Mouse (Mus musculus) activated CD4-positive, CD25-positive, alpha-beta regulatory T cell, adult 4 months (primary cell): ENCODE data around the gene Hemk1. TPM values are rescaled to one million over a fixed set of nuclear protein-coding genes. Genes with fewer than 3 reads are reported as not detected.

Experiments
- ATAC-seq: one replicate; pipeline ENCODE4 v1.8.0; 2017
- polyA plus RNA-seq, 2 experiments: library from polyadenylated mRNA; unstranded; fragments of 100-300 nt; shearing (Covaris generic); gene quantifications; one replicate each; pipeline ENCODE4 v1.2.1; 2017

Hemk1 gene
- polyA plus RNA-seq, 2 experiments from 2014 or later = 25.4 to 27.3 TPM

GRCm38 (mm10) chr9:107342201-107342709 lies 4.1 kb upstream of the Hemk1 start:
- no peak for ATAC-seq

GRCm38 (mm10) chr9:107340911-107341645 lies 2.9 kb upstream of the Hemk1 start:
- ATAC-seq = no peak

GRCm38 (mm10) chr9:107340267-107340859 lies 2.2 kb upstream of the Hemk1 start, which contains the start of gene 6430571L13Rik:
Gene 6430571L13Rik, plus strand, starts transcription at chr9:107340602.
- peak; percentile 65 for ATAC-seq

DNA sequence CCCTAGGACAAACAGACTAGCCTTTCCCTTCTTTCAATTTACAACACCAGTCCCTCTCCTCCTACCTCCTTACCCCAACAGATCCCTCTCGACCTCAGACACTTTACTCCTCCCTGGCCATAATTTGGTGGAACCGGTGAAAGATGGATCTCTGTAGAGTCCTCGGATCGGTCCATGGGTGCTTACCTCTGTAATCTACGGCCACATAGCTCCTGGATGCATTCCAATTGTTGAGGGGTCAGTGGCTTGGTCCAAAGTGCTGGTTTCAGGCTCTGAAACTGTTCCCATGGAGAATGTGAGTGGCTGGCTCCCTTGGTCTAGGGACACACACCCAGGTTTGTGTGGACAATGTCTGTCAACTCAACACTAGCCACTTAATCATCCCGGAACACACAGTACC lies 1.8 kb downstream of the Hemk1 start:
- no peak for ATAC-seq

GRCm38 (mm10) chr9:107335909-107336308 lies 2.2 kb downstream of the Hemk1 start:
- peak; percentile 15 for ATAC-seq

DNA sequence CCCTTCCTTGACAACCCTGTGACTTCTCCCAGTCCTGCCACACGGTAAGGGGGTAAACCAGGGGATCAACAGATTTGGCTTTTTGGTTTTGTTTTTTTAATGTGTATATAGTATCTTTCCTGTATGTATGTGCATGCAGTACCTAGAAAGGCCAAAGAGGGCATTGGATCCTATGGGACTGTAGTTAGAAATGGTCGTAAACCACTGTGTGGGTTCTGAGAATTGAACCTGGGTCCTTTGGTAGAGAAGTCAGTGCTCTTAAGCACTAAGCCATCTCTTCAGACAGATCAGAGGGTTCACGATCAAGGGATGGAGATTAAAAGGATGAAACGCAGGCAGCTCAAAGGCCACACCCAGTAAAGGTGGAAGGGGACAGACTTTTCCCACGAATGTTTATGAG lies 3.1 kb downstream of the Hemk1 start:
- ATAC-seq = no peak

DNA sequence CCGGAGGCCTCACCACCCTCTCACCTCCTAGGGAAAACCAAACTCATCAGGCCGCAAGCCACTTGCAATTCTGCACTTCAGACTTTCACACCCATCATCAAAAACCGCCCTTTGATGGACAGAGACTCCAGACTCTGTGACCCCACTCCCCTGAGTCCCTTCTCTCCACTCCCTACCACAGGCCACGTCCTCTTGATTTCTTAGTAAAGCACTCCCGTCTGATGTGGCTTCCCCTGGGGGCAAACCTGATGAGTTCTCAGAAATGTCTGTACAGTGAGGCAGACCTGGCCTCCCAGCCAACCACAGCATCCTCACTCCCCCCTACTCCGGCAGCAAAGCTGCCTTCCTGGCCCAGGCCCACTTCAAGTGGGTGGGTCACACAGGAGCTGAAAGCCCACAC lies 3.8 kb downstream of the Hemk1 start:
- ATAC-seq = peak; percentile 75

GRCm38 (mm10) chr9:107333686-107334085 lies 4.5 kb downstream of the Hemk1 start:
- ATAC-seq = peak; percentile 44

- no peak for ATAC-seq
Observed at GRCm38 (mm10) chr9:107330791-107331190, 7.4 kb downstream of the Hemk1 start.

DNA sequence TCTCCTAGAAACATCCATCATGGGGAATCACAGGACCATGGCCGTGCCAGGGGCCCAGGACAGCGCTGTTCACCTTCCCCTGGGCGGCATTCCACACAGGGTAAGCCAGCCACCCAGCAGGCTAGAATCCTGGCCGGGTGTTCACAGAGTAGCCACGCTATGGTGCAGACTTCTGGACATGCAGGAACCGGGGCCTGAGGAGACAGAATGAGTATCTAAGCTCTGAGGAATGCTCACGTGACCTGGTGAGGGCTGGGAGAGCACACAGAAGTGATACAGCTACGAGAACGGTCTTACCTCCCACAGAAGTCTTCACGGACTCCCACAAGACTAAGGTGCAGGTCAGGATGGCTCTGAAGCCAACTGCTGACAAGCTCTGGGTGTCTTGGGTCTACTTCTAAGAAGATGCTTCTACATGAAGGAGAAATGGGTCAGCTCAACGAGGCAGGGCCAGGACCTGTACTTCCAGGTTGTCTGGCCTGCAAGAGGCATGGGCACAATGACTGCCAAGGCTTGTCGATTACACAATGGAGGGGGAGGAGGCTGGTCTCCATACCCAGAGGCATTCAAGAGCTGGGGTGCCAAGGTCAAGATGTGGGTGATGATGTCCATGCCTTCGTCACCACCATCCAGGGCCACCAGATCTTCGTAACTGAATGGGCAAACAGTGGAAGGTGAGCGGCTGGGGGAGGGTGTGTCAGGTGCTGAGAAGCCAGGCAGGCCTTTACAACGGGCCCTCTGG lies 10.1 kb downstream of the Hemk1 start:
- no peak for ATAC-seq

GRCm38 (mm10) chr9:107325904-107326303 lies 12.2 kb downstream of the Hemk1 start:
- no peak for ATAC-seq

DNA sequence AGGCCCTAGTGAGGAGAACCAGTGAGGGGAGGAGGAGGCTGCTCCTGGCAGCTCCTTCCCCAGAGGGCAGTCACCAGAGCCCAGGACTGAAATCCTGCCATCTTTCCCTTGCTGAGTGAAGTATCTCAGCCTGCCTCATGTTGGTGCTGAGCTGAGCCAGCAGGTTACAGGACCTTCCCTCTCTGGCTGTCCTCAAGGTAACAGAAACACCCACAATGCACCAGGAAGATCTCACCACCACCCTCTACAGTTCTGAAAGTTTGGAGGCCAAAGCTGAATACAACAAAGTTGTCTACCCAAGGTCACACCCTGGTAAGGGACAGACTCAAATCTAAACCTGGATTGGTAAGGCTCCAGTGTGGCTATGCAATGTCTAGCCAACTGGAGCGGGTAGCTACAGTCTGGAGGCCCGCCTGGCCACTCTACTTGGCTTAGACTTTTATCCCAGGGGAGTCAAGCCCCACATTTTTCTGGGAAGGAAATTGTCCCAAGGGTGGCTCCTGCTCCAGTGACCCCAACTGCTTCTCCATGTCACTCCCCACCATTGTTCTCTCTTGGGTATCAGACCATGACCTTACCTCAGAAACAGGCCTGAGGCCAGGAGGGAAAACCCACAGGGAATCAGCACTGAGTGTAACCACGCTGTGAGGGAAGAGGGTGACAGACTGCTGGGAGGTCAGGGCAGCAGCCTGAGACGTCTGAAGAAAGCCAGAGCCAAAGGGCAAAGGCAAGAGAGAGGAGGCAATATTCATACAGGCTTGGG lies 13.2 kb downstream of the Hemk1 start:
- no peak for ATAC-seq

GRCm38 (mm10) chr9:107323558-107323957 lies 14.6 kb downstream of the Hemk1 start:
- peak; percentile 43 for ATAC-seq

DNA sequence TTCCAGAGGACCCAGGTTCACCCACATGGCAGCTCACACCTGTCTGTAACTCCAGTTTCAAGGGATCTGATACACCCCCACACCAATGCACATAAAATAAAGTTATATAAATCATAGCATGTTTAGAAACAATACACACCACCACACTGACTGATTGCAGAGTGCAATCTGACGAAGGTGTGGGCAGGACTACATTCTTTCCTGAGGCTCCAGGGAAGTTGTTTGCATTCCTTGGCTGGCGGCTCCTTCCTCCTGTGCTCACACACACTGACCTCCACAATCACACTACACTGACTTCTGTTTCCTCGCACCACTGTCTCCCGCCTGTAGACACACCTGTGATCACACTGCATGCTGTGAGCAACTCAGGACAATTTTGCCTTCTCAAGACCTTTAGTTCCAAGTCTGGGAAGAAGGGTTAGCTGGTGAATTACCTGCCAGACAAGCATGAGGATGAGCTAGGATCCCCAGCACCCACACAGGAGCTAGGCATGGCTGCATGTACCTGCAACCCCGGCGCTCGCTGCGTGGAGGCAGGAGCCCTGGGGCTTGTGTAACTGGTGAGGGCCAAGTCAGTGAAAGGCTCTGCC lies 15.6 kb downstream of the Hemk1 start:
- no peak for ATAC-seq

GRCm38 (mm10) chr9:107315791-107316190 lies 22.4 kb downstream of the Hemk1 start:
- no peak for ATAC-seq

DNA sequence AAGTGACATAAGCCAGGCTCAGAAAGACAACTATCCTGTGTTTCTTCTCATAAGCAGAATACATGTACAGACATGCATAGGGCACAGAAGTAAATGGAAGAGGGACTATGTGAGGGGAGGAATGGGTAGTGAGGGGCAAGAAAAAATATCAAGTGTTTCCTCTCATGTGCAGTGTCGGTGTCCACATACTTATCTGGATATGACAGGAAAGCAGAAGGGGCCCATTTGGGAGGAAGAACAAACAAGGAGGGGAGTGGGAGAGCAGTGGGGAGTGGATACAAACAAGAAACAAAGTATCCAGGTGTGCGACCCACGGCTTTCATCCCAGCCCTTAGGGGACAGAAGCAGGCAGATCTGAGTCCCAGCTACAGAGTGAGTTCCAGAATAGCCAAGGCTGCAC lies 24.2 kb downstream of the Hemk1 start:
- no peak for ATAC-seq

DNA sequence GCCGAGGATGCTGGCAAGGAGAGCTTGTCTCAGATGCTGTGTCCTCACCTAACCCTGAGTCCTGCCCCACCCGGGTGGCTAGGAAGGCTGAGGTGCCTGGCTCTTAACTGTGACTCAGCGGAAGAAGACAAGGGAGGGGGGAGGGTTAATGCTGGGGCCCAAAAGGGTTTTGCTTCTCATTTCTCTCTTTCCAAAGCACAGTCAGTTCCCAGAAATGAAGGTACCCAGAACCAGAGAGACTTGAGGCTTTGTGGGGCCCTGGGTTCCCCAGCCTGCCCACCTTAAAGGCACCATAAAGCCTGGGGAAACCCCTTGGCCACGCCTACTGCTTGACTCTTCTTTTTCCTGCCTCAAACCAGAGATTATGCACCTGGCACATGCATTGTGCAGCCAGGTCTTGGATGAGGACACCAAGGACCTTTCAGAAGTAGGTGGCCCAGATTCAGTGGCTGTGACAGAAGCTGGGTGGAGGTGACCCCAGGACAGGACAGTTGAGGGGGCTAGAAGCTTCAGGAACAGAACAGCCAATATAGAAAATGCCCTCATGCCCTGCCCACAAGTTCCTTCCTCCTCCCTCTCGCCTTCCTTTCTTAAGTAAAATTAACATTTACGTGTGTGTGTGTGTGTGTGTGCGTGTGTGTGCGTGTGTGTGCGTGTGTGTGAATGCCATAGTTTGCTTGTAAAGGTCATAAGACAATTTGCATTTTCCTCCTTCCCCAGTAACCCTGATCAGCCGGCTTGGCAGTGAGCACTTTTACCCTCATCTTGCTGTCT lies 25.2 kb downstream of the Hemk1 start:
- peak; percentile 87 for ATAC-seq

GRCm38 (mm10) chr9:107309600-107309999 lies 28.6 kb downstream of the Hemk1 start:
- ATAC-seq = no peak

GRCm38 (mm10) chr9:107309171-107309570 lies 29.0 kb downstream of the Hemk1 start:
- ATAC-seq = no peak

- ATAC-seq = no peak
Observed at GRCm38 (mm10) chr9:107308346-107309000, 29.7 kb downstream of the Hemk1 start.

- ATAC-seq = no peak
Observed at GRCm38 (mm10) chr9:107307886-107308285, 30.3 kb downstream of the Hemk1 start.
